Mouse (Mus musculus): ENCODE results near the gene Chchd6. TPM values are rescaled to one million over a fixed set of nuclear protein-coding genes. Genes with fewer than 3 reads are reported as not detected.

The Chchd6 gene
- total and polyA plus RNA-seq, 3 experiments = 49.5 to 74.7 TPM; not detected in 1

- no peak overlapping the region for H3K4me3 ChIP-seq (ENCODE audit: control insufficient read depth in 1 of 2, insufficient read depth in 1 of 2, low read depth in 2 of 2, low read length in 2 of 2)
- no peak for DNase-seq (ENCODE audit: low read depth, low spot score)
Measured at GRCm38 (mm10) chr6:89508263-89508662, 87.2 kb downstream of the Chchd6 start.

GRCm38 (mm10) chr6:89499961-89500360, 95.5 kb downstream of the Chchd6 start:
- Histone ChIP-seq H3K4me1 (ENCODE audit: control insufficient read depth in 1 of 2, insufficient read depth in 2 of 2, low read length in 2 of 2) (no peaks in the 10 kb centered on the region), H3K9me3 (replicated peaks; ENCODE audit: insufficient read depth, low read length) (no peaks in the 10 kb centered on the region), H3K9ac (ENCODE audit: control insufficient read depth, low read depth, low read length, poor library complexity, severe bottlenecking) (no peak overlapping the region), H3K27ac (ENCODE audit: control insufficient read depth, low read depth, low read length) (no peak overlapping the region), H3K4me3 (ENCODE audit: control insufficient read depth in 1 of 2, insufficient read depth in 1 of 2, low read depth in 2 of 2, low read length in 2 of 2) (no peak overlapping the region), H3K79me2 (ENCODE audit: control insufficient read depth, insufficient read depth, low read length, poor library complexity) (no peaks in the 10 kb centered on the region), H3K27me3 (ENCODE audit: control insufficient read depth in 1 of 2, insufficient read depth in 2 of 2, low read length in 2 of 2) (no peaks in the 10 kb centered on the region), H3K36me3 (ENCODE audit: control insufficient read depth in 1 of 2, insufficient read depth in 2 of 2, low read length in 2 of 2) (no peaks in the 10 kb centered on the region)
- TF ChIP-seq SIN3A (IDR thresholded peaks at IDR 0.05; ENCODE audit: low read length) (no peak), ZNF384 (IDR thresholded peaks at IDR 0.05; ENCODE audit: low read depth, low read length) (no peak), RCOR1 (IDR thresholded peaks at IDR 0.05; ENCODE audit: low read depth, low read length) (no peak), MEF2A (IDR thresholded peaks at IDR 0.05; ENCODE audit: extremely low read depth, insufficient replicate concordance, low read depth, low read length, poor library complexity, severe bottlenecking) (no peak), EP300 (IDR thresholded peaks at IDR 0.05; ENCODE audit: low read depth in 1 of 2, low read length in 2 of 2) (no peak), TCF12 (IDR thresholded peaks at IDR 0.05; ENCODE audit: low read depth, low read length) (no peak), KAT2A (conservative IDR thresholded peaks at IDR 0.05; ENCODE audit: low read depth, low read length) (no peak), HCFC1 (IDR thresholded peaks at IDR 0.05; ENCODE audit: low read depth, low read length) (no peak), CTCF (IDR thresholded peaks at IDR 0.05 in 2 of 3, conservative IDR thresholded peaks at IDR 0.05 in 1 of 3; ENCODE audit: control insufficient read depth in 1 of 3, insufficient read depth in 1 of 3, low read depth in 2 of 3, low read length in 3 of 3, poor library complexity in 1 of 3, severe bottlenecking in 1 of 3) (no peak), BHLHE40 (IDR thresholded peaks at IDR 0.05; ENCODE audit: borderline replicate concordance, low read depth, low read length) (no peak), NELFE (IDR thresholded peaks at IDR 0.05; ENCODE audit: low read depth, low read length) (no peak), JUND (IDR thresholded peaks at IDR 0.05; ENCODE audit: low read depth, low read length) (no peak), MYC (IDR thresholded peaks at IDR 0.05; ENCODE audit: low read depth, low read length) (no peak), GATA1 (IDR thresholded peaks at IDR 0.05; ENCODE audit: low read depth, low read length) (no peak), MYB (IDR thresholded peaks at IDR 0.05; ENCODE audit: low read depth, low read length) (no peak), NRF1 (IDR thresholded peaks at IDR 0.05; ENCODE audit: insufficient read depth, low read depth, low read length, poor library complexity, severe bottlenecking) (no peak), CHD1 (IDR thresholded peaks at IDR 0.05; ENCODE audit: low read depth, low read length) (no peak), RAD21 (IDR thresholded peaks at IDR 0.05; ENCODE audit: low read depth, low read length) (no peak), TAL1 (IDR thresholded peaks at IDR 0.05; ENCODE audit: low read length) (no peak), POLR2AphosphoS5 (IDR thresholded peaks at IDR 0.05; ENCODE audit: borderline replicate concordance, low read depth, low read length) (no peak)
- DNase-seq (ENCODE audit: low read depth, low spot score) = no peak

More at GRCm38 (mm10) chr6:89508263-89508662, 87.2 kb downstream of the Chchd6 start:
- TF ChIP-seq SMC3 (IDR thresholded peaks at IDR 0.05; ENCODE audit: low read depth, low read length) (no peak), GATA1 (IDR thresholded peaks at IDR 0.05; ENCODE audit: low read depth, low read length) (no peak), KAT2A (conservative IDR thresholded peaks at IDR 0.05; ENCODE audit: low read depth, low read length) (no peak), TAL1 (IDR thresholded peaks at IDR 0.05; ENCODE audit: low read length) (no peak), MAFK (IDR thresholded peaks at IDR 0.05; ENCODE audit: borderline replicate concordance, low read depth, low read length) (no peak)
- Histone ChIP-seq H3K27ac (ENCODE audit: control insufficient read depth, low read depth, low read length) (no peak overlapping the region), H3K9ac (ENCODE audit: control insufficient read depth, low read depth, low read length, poor library complexity, severe bottlenecking) (no peak overlapping the region), H3K36me3 (ENCODE audit: control insufficient read depth in 1 of 2, insufficient read depth in 2 of 2, low read length in 2 of 2) (no peaks in the 10 kb centered on the region), H3K4me1 (ENCODE audit: control insufficient read depth in 1 of 2, insufficient read depth in 2 of 2, low read length in 2 of 2) (no peaks in the 10 kb centered on the region), H3K27me3 (ENCODE audit: control insufficient read depth in 1 of 2, insufficient read depth in 2 of 2, low read length in 2 of 2) (no peaks in the 10 kb centered on the region), H3K9me3 (replicated peaks; ENCODE audit: insufficient read depth, low read length) (no peaks in the 10 kb centered on the region), H3K79me2 (ENCODE audit: control insufficient read depth, insufficient read depth, low read length, poor library complexity) (no peaks in the 10 kb centered on the region)

Measured in MEL (cell line).